Mouse (Mus musculus): ENCODE measurements around the gene Gm498. TPM values are rescaled to one million over a fixed set of nuclear protein-coding genes. Genes with fewer than 3 reads are reported as not detected.

Gm498 gene
- polyA plus RNA-seq (2017; shearing (Covaris generic)) = not detected

GRCm38 (mm10) chr7:143866538-143866937, at the start of gene Gm498:
Gene Gm498 (plus strand): TSS chr7:143866838.

GRCm38 (mm10) chr7:143822375-143823265, 44.0 kb upstream of the Gm498 start, which contains the start of the genes Nadsyn1 and Dhcr7:
Gene Nadsyn1 (minus strand): TSS chr7:143822849.
Gene Dhcr7 (plus strand): TSS chr7:143823145.

Other genes starting within 250 kb of the Gm498 start
- 37.8 TPM for gene Tnfrsf26, start 238.1 kb upstream of the Gm498 start, polyA plus RNA-seq (2017; shearing (Covaris generic))
- 34.5 TPM for gene Tnfrsf22, start 217.2 kb upstream of the Gm498 start, polyA plus RNA-seq (2017; shearing (Covaris generic))
- 6.1 TPM for gene Tnfrsf23, start 181.0 kb upstream of the Gm498 start, polyA plus RNA-seq (2017; shearing (Covaris generic))
- 38.9 TPM for gene Osbpl5, start 109.9 kb upstream of the Gm498 start, polyA plus RNA-seq (2017; shearing (Covaris generic))
- not detected for gene Mrgprg, start 99.8 kb upstream of the Gm498 start, polyA plus RNA-seq (2017; shearing (Covaris generic))
- gene Mrgpre, start 82.3 kb upstream of the Gm498 start, polyA plus RNA-seq (2017; shearing (Covaris generic)) = 14.6 TPM
- 26.8 TPM for gene Nadsyn1, start 44.0 kb upstream of the Gm498 start, polyA plus RNA-seq (2017; shearing (Covaris generic))
- gene Dhcr7, start 43.7 kb upstream of the Gm498 start, polyA plus RNA-seq (2017; shearing (Covaris generic)) = 19.9 TPM
- not detected for gene Shank2, start 135.1 kb downstream of the Gm498 start, polyA plus RNA-seq (2017; shearing (Covaris generic))